Mouse (Mus musculus) layer of hippocampus, adult 18-20 months (tissue): ENCODE measurements around the gene Ddx46. TPM values are rescaled to one million over a fixed set of nuclear protein-coding genes. Genes with fewer than 3 reads are reported as not detected.
A peak's percentile ranks its signal among the peaks of the same experiment; 100 is the strongest.

Source experiments
- DNase-seq, 2 experiments: peaks; one replicate each; pipeline ENCODE4 v3.0.0; 2022; ENCODE audit warnings: low spot score in 2 of 2
- total RNA-seq, 2 experiments: library from RNA; stranded (reverse); gene quantifications; 2 replicates each; pipeline ENCODE4 v1.2.3; 2021

The Ddx46 gene
- total RNA-seq, 2 experiments from 2014 or later, result 38.4 to 44.6 TPM

DNA sequence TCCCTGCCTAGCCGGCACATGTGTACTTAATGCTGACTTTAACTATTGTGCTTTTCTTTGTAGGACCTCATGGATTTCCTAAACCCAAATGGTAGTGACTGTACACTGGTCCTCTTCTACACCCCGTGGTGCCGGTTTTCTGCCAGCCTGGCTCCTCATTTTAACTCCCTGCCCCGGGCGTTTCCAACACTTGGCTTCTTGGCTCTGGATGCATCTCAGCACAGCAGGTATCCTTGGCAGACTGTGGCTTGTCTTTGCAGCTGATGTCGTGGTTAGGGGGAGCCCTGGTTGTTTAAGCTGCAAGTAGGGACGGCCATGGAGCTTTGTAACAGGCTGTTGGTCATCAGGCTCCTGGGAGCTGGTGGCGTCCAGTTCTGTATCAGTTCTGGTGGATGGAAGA is 86.7 kb downstream of the Ddx46 start:
- DNase-seq, result no peak

- no peak for DNase-seq
Observed at GRCm38 (mm10) chr13:55721995-55722394, 87.2 kb downstream of the Ddx46 start.

DNA sequence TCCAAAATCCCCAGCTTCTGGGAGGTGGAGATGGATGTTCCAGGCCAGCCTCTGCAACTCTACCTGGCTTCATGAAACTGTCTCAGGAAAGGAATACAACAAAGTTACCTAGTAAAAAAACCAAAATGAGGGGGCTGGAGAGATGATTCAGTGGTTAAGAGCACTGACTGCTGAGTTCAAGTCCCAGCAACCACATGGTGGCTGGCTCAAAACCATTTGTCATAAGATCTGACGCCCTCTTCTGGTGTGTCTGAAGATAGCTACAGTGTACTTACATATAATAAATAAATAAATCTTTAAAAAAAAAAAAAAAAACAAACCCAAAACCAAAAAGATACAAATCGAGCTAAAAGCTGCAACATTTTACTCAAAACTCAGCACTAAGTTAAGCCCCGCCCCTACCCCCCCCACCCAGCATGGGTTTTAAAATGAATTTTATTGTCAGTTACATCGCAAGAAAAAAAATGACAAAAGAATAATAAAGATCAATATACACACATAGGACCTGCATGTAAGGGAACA is 91.8 kb downstream of the Ddx46 start:
- peak in 1 of 2 experiments; percentile 34 for DNase-seq

GRCm38 (mm10) chr13:55727120-55727838 is 92.5 kb downstream of the Ddx46 start, which contains the start of gene Pcbd2:
Pcbd2 (plus strand) TSS chr13:55727368.
- peak; percentile 78 to 82 for DNase-seq

- peak; percentile 54 to 79 for DNase-seq
Observed at GRCm38 (mm10) chr13:55727839-55728238, 93.0 kb downstream of the Ddx46 start.

DNA sequence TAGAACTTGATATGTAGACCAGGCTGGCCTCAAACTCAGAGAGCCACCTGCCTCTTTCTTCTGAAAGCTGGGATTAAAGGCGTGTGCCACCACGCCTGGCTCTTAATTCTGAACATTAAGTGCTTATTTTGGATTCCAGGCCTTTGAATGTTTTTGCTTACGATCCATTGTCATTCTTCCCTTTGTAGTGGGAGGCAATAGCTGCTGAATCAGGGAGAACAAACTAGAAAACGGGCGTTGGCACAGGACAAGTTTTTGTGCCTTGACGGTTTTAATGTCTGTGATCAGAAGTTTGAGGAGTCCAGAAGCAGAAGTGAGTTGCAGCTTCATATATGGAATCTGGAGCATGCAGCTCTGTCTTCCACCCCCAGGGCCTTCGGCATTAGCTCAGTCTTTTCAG is 95.9 kb downstream of the Ddx46 start:
- DNase-seq, result no peak

Other genes with a start within 250 kb of the Ddx46 start
- gene Slc34a1, start 236.8 kb upstream of the Ddx46 start, total RNA-seq, result not detected
- gene Pfn3, start 219.8 kb upstream of the Ddx46 start, total RNA-seq, result under 1 TPM in 1 of 2 experiments, not detected in 1; 0.68 TPM
- under 1 TPM; 0.32 to 0.36 TPM for gene F12, start 208.2 kb upstream of the Ddx46 start, total RNA-seq
- 10 to 100 TPM; 60.3 to 63.2 TPM for gene Grk6, start 190.0 kb upstream of the Ddx46 start, total RNA-seq
- 10 to 100 TPM; 75.6 to 79.2 TPM for gene Prr7, start 170.8 kb upstream of the Ddx46 start, total RNA-seq
- 100 to 1,000 TPM; 359 to 362 TPM for gene Dbn1, start 146.9 kb upstream of the Ddx46 start, total RNA-seq
- gene Pdlim7, start 121.4 kb upstream of the Ddx46 start, total RNA-seq, result 10 to 100 TPM; 93.2 to 99.5 TPM
- gene Dok3, start 105.7 kb upstream of the Ddx46 start, total RNA-seq, result 10 to 100 TPM; 14.5 to 16.4 TPM
- 10 to 100 TPM; 56.0 to 56.2 TPM for gene Ddx41, start 98.4 kb upstream of the Ddx46 start, total RNA-seq
- gene Fam193b, start 63.9 kb upstream of the Ddx46 start, total RNA-seq, result 10 to 100 TPM; 77.6 to 79.0 TPM
- 100 to 1,000 TPM; 134 to 146 TPM for gene Tmed9, start 61.3 kb upstream of the Ddx46 start, total RNA-seq
- 10 to 100 TPM; 25.9 to 26.7 TPM for gene B4galt7, start 35.1 kb upstream of the Ddx46 start, total RNA-seq
- 10 to 100 TPM; 43.3 to 47.6 TPM for gene Caml, start 12.0 kb upstream of the Ddx46 start, total RNA-seq
- 10 to 100 TPM; 71.1 to 73.9 TPM for gene B230219D22Rik, start 58.1 kb downstream of the Ddx46 start, total RNA-seq
- gene Txndc15, start 79.6 kb downstream of the Ddx46 start, total RNA-seq, result 10 to 100 TPM; 76.1 to 76.9 TPM
- gene Pcbd2, start 92.3 kb downstream of the Ddx46 start, total RNA-seq, result 10 to 100 TPM; 34.8 to 38.9 TPM
- gene Catsper3, start 149.5 kb downstream of the Ddx46 start, total RNA-seq, result not detected
- gene Pitx1, start 201.2 kb downstream of the Ddx46 start, total RNA-seq, result not detected